Mouse (Mus musculus): ENCODE data around the gene Tapt1.

GRCm38 (mm10) chr5:44143467-44144235 lies 82.8 kb downstream of the Tapt1 start:
- TF ChIP-seq TAL1 (IDR thresholded peaks at IDR 0.05; ENCODE audit: low read length) (no peak), GATA1 (IDR thresholded peaks at IDR 0.05; ENCODE audit: low read length) (no peak)

Data from erythroblast, embryonic 14.5 days (primary cell).